Mouse (Mus musculus) heart, postnatal 0 days (tissue): ENCODE measurements around the gene Kif5a. TPM values are rescaled to one million over a fixed set of nuclear protein-coding genes. Genes with fewer than 3 reads are reported as not detected.

Experiments used
- ATAC-seq: fragments of 200-750 bp; cut with Nextera tagmentation; 2 replicates; pipeline ENCODE4 v1.8.0; 2017; ENCODE audit warnings: low read depth, moderate number of reproducible peaks, moderate library complexity; ENCODE audit not compliant: insufficient read depth
- DNase-seq: peaks from one replicate; pipeline ENCODE4 v3.0.0-alpha.2; 2016; ENCODE audit warnings: low spot score
- H3K27ac ChIP-seq: fragments of 300-500 bp; sonication (generic); 2 replicates; pipeline ENCODE4 v1.5.1; 2014; ENCODE audit warnings: low read depth, mild to moderate bottlenecking
- H3K27me3 ChIP-seq: fragments of 300-500 bp; sonication (generic); 2 replicates; pipeline ENCODE4 v1.6.1; 2014; ENCODE audit warnings: low read length, mixed read lengths; ENCODE audit not compliant: control insufficient read depth, insufficient read depth
- H3K36me3 ChIP-seq: fragments of 300-500 bp; sonication (generic); replicated peaks from 2 replicates; pipeline ENCODE4 v1.6.1; 2014; ENCODE audit warnings: low read length, mixed read lengths; ENCODE audit not compliant: control insufficient read depth, insufficient read depth
- H3K4me1 ChIP-seq: fragments of 300-500 bp; sonication (generic); 2 replicates; pipeline ENCODE4 v1.6.1; 2014; ENCODE audit warnings: antibody characterized with exemption; ENCODE audit not compliant: control insufficient read depth, insufficient read depth
- H3K4me2 ChIP-seq: fragments of 300-500 bp; sonication (generic); 2 replicates; pipeline ENCODE4 v1.6.1; 2014; ENCODE audit warnings: low read depth, mild to moderate bottlenecking, low read length, moderate library complexity
- H3K4me3 ChIP-seq: fragments of 300-500 bp; sonication (generic); 2 replicates; pipeline ENCODE4 v1.5.1; 2014; ENCODE audit warnings: low read depth, low read length
- H3K9ac ChIP-seq: fragments of 300-500 bp; sonication (generic); replicated peaks from 2 replicates; pipeline ENCODE4 v1.6.1; 2014; ENCODE audit warnings: low read depth, low read length, mixed read lengths
- H3K9me3 ChIP-seq: fragments of 300-500 bp; sonication (generic); replicated peaks from 2 replicates; pipeline ENCODE4 v1.6.1; 2016; ENCODE audit warnings: low read length; ENCODE audit not compliant: control insufficient read depth
- CTCF ChIP-seq: IDR thresholded peaks from 2 replicates; pipeline ENCODE4 v1.5.1; 2016; ENCODE audit warnings: antibody characterized with exemption, control low read depth, low read depth
- EP300 ChIP-seq: IDR thresholded peaks from 2 replicates; pipeline ENCODE4 v1.6.1; 2016; ENCODE audit warnings: antibody characterized with exemption, low read depth
- WGBS: fragments of 180-500 bp; shearing (Covaris S2); extraction: QIAGEN DNeasy Blood & Tissue Kit; methylation state at CpG from one replicate; pipeline ENCODE4 v1.1.7; 2014; 5-methylcytosine and 5-hydroxymethylcytosine counted together
- polyA plus RNA-seq: library from polyadenylated mRNA; unstranded; fragments of >200 nt; fragmentation: Nextera tagmentation; extraction: Ambion mirVana; gene quantifications from 2 replicates; pipeline ENCODE4 v1.2.1, GENCODE M21; 2015
- total RNA-seq: library from RNA; depleted of rRNA; stranded (reverse); fragments of >200 nt; gene quantifications from 2 replicates; pipeline ENCODE4 v1.2.3, GENCODE M21; 2014; ENCODE audit warnings: low replicate concordance

Gene Kif5a
- total and polyA plus RNA-seq, 2 experiments from 2014 or later: 0.11 to 0.27 TPM

- no peaks in the 10 kb centered on the region for H3K27me3 ChIP-seq
- H3K4me1 ChIP-seq: peaks cover 37% of the 10 kb centered on the region
- peak overlapping the region; percentile 74 for H3K4me3 ChIP-seq
- WGBS: 1% methylated on average over 16 of the region's 28 CpGs
- H3K9ac ChIP-seq: peak overlapping the region; percentile 71
- H3K4me2 ChIP-seq: peak overlapping the region; percentile 70
- peaks cover 40% of the 10 kb centered on the region for H3K36me3 ChIP-seq
- ATAC-seq (no peak; the same call in 1 of the 2 replicates), DNase-seq (peak; percentile 74)
- H3K9me3 ChIP-seq: no peaks in the 10 kb centered on the region
- TF ChIP-seq EP300 (peak; percentile 36; the same call in 1 of the 2 replicates), CTCF (no peak)
- peak overlapping the region; percentile 99 for H3K27ac ChIP-seq
These were observed 25.2 kb upstream of the Kif5a start for GRCm38 (mm10) chr10:127288328-127288799.

- no peaks in the 10 kb centered on the region for H3K27me3 ChIP-seq
- peaks cover 44% of the 10 kb centered on the region for H3K36me3 ChIP-seq
- peak overlapping the region; percentile 70 for H3K4me2 ChIP-seq
- TF ChIP-seq EP300: no peak
- TF ChIP-seq CTCF: no peak
- ATAC-seq (no peak), DNase-seq (no peak)
- H3K4me1 ChIP-seq: peaks cover 34% of the 10 kb centered on the region
- WGBS: 2% methylated on average over 3 of the region's 3 CpGs
- peak overlapping the region; percentile 74 for H3K4me3 ChIP-seq
- peak overlapping the region; percentile 71 for H3K9ac ChIP-seq
- no peaks in the 10 kb centered on the region for H3K9me3 ChIP-seq
- peak overlapping the region; percentile 99 for H3K27ac ChIP-seq
These were observed 24.8 kb upstream of the Kif5a start for GRCm38 (mm10) chr10:127287936-127288293.

GRCm38 (mm10) chr10:127287271-127287935, 24.3 kb upstream of the Kif5a start:
- peaks cover 29% of the 10 kb centered on the region for H3K4me1 ChIP-seq
- H3K4me2 ChIP-seq: peak overlapping the region; percentile 70
- ATAC-seq (no peak), DNase-seq (peak; percentile 18)
- no peaks in the 10 kb centered on the region for H3K27me3 ChIP-seq
- WGBS: 65% methylated on average over 15 of the region's 15 CpGs
- H3K9me3 ChIP-seq: no peaks in the 10 kb centered on the region
- H3K9ac ChIP-seq: peak overlapping the region; percentile 71
- H3K36me3 ChIP-seq: peaks cover 49% of the 10 kb centered on the region
- H3K27ac ChIP-seq: peak overlapping the region; percentile 99
- peak overlapping the region; percentile 74 for H3K4me3 ChIP-seq
- TF ChIP-seq CTCF: no peak
- TF ChIP-seq EP300: no peak

GRCm38 (mm10) chr10:127286730-127287129, 23.6 kb upstream of the Kif5a start:
- ATAC-seq (no peak), DNase-seq (no peak)
- Histone ChIP-seq H3K4me1 (peaks cover 22% of the 10 kb centered on the region), H3K27ac (no peak overlapping the region), H3K27me3 (no peaks in the 10 kb centered on the region), H3K9me3 (no peaks in the 10 kb centered on the region), H3K4me2 (no peak overlapping the region), H3K4me3 (no peak overlapping the region), H3K9ac (no peak overlapping the region), H3K36me3 (peaks cover 56% of the 10 kb centered on the region)
- WGBS: 67% methylated on average over 7 of the region's 7 CpGs
- TF ChIP-seq CTCF (no peak), EP300 (no peak)

DNA sequence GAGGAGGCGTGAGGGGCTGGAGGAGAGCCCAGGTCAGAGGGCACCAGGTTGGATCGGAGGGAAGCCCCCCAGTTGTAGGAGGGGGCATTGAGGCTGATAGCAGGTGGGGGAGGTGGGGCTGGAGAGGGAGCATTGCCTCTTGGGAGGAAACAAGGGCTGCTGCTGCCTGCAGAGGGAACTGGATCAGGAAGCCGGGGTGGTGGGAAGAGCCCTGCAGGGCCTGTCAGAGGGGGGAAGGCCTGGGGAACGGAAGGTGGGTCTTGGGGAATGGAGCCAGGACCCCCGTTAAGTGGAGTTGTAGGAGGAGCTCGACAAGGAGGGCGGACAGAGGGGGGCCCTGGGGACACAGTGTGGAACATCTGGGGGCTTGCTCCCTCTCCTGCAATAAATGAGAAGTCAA, 23.0 kb upstream of the Kif5a start:
- ATAC-seq: no peak
- H3K27ac ChIP-seq: no peak overlapping the region

DNA sequence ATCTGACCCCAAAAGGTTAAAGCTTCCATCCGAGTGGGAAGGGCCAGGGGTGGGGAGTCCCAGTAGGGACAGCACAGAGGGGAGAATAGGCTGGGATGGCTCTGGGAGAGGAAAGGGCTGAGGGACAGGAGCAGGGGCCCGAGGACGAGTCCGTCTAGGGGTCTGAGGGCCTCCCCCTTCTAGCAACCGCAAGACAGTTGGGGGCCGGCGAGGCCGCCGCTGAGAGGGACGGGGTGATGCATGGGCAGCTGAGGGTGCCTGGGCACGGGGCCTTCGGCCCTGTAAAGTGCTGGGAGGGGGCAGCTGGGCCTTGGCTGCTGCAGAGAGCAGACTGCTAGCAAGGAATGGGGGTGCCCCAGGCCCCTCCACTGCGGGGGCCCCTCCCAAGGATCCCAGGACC, 22.5 kb upstream of the Kif5a start:
- WGBS: 84% methylated on average over 13 of the region's 13 CpGs
- Histone ChIP-seq H3K36me3 (peaks cover 67% of the 10 kb centered on the region), H3K27ac (no peak overlapping the region), H3K4me1 (peaks cover 22% of the 10 kb centered on the region), H3K9ac (no peak overlapping the region), H3K4me3 (no peak overlapping the region), H3K4me2 (no peak overlapping the region), H3K9me3 (no peaks in the 10 kb centered on the region), H3K27me3 (no peaks in the 10 kb centered on the region)
- TF ChIP-seq CTCF: no peak
- TF ChIP-seq EP300: no peak
- ATAC-seq (no peak), DNase-seq (no peak)

More for the DNA sequence above, 23.0 kb upstream of the Kif5a start:
- WGBS: 63% methylated on average over 7 of the region's 7 CpGs
- DNase-seq: no peak
- no peaks in the 10 kb centered on the region for H3K27me3 ChIP-seq
- no peaks in the 10 kb centered on the region for H3K9me3 ChIP-seq
- no peak overlapping the region for H3K4me3 ChIP-seq
- no peak overlapping the region for H3K4me2 ChIP-seq
- H3K9ac ChIP-seq: no peak overlapping the region
- H3K4me1 ChIP-seq: peaks cover 22% of the 10 kb centered on the region
- H3K36me3 ChIP-seq: peaks cover 61% of the 10 kb centered on the region
- TF ChIP-seq EP300: no peak
- no peak for TF ChIP-seq CTCF
